Mouse (Mus musculus) testis, postnatal 10 days (tissue): ENCODE measurements at regions not wholly inside any gene's neighbourhood (a gene's known extent, or its start where the extent isn't known, plus 50 kb on each side); places are given as distances from the start of the nearest gene placed in this dataset.

Source experiments
- DNase-seq: peaks from one replicate; pipeline ENCODE4 v3.0.0; 2021; ENCODE audit warnings: low spot score

- no peak for DNase-seq
These were observed 73.1 kb downstream of the Rps15a start for GRCm38 (mm10) chr7:118042914-118043313.

GRCm38 (mm10) chr7:118039862-118040261, 76.1 kb downstream of the Rps15a start:
- DNase-seq, result no peak

GRCm38 (mm10) chr7:118037062-118037461, 78.9 kb downstream of the Rps15a start:
- DNase-seq, result no peak

GRCm38 (mm10) chr7:118026106-118026526, 89.9 kb downstream of the Rps15a start:
- DNase-seq, result no peak

- DNase-seq, result no peak
These were observed 111.4 kb downstream of the Rps15a start for GRCm38 (mm10) chr7:118004620-118005019.

- DNase-seq, result no peak
These were observed 114.1 kb downstream of the Rps15a start for GRCm38 (mm10) chr7:118001881-118002280.

- DNase-seq, result peak; percentile 79
These were observed 114.9 kb downstream of the Rps15a start for GRCm38 (mm10) chr7:118001121-118001520.

GRCm38 (mm10) chr7:117982177-117982576, 133.8 kb downstream of the Rps15a start:
- DNase-seq, result no peak

GRCm38 (mm10) chr7:117971176-117971575, 144.8 kb downstream of the Rps15a start:
- DNase-seq, result no peak

- no peak for DNase-seq
These were observed 172.6 kb downstream of the Rps15a start for GRCm38 (mm10) chr7:117943435-117943834.

GRCm38 (mm10) chr7:117939618-117940017, 176.4 kb downstream of the Rps15a start:
- no peak for DNase-seq

- DNase-seq, result no peak
These were observed 181.1 kb downstream of the Rps15a start for GRCm38 (mm10) chr7:117934908-117935307.

GRCm38 (mm10) chr7:117931234-117931895, 184.6 kb downstream of the Rps15a start:
- no peak for DNase-seq

- no peak for DNase-seq
These were observed 185.6 kb downstream of the Rps15a start for GRCm38 (mm10) chr7:117930392-117930791.

GRCm38 (mm10) chr7:117926396-117926795, 189.6 kb downstream of the Rps15a start:
- no peak for DNase-seq

GRCm38 (mm10) chr7:117922270-117922669, 193.7 kb downstream of the Rps15a start:
- DNase-seq, result no peak

- DNase-seq, result no peak
These were observed 197.6 kb downstream of the Rps15a start for GRCm38 (mm10) chr7:117918206-117918995.

GRCm38 (mm10) chr7:117916915-117917314, 199.1 kb downstream of the Rps15a start:
- no peak for DNase-seq

- no peak for DNase-seq
These were observed 203.5 kb downstream of the Rps15a start for GRCm38 (mm10) chr7:117912453-117912852.

GRCm38 (mm10) chr7:117911062-117911461, 204.9 kb downstream of the Rps15a start:
- no peak for DNase-seq

GRCm38 (mm10) chr7:117896528-117896927, 219.5 kb downstream of the Rps15a start:
- DNase-seq, result peak; percentile 47

GRCm38 (mm10) chr7:117887288-117887687, 228.7 kb downstream of the Rps15a start:
- DNase-seq, result no peak

- peak; percentile 85 for DNase-seq
These were observed 233.2 kb downstream of the Rps15a start for GRCm38 (mm10) chr7:117882803-117883202.
